Mouse (Mus musculus) layer of hippocampus, postnatal 10 days (tissue): ENCODE measurements at regions not wholly inside any gene's neighbourhood (a gene's known extent, or its start where the extent isn't known, plus 50 kb on each side); places are given as distances from the start of the nearest gene placed in this dataset.

Experiments used
- DNase-seq, 2 experiments: peaks; one replicate each; pipeline ENCODE4 v3.0.0; 2021; ENCODE audit warnings: low spot score in 2 of 2

DNA sequence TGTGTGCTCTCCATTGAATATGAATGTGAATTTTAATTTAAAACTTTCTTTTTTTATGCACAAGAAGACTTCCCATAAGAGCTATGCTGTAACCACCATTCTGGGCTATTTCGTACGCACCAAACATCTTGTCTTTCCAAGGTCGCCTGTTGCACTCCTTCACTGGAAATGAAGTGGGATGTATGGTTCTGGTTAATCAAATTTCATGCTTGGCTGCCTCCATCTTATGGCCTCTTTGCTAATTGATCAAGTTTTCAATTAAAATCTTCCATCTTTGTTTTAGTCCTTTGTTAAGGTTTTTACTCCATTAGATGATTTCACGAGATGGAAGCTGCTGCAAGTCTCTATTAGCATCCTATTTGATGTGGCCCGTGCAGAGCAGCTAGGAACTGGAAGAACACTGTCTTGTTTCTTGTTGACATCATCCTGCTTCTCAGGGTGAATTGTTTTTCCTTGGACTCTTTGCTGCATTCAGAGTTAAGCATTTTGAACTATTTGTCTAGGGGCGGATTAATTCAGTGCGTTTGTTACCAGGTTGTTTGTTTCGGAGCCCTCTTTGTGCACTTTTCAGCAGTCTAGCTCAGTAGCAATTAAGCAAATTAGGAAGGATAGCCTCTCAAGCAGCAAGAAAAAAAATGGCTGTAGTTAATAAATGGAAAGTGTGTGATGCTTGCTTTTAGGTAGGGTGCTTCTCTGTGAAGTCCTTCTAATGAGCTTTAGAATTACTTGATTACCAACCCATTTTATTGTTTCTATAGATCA, 147.4 kb upstream of the Alcam start:
- DNase-seq = no peak

DNA sequence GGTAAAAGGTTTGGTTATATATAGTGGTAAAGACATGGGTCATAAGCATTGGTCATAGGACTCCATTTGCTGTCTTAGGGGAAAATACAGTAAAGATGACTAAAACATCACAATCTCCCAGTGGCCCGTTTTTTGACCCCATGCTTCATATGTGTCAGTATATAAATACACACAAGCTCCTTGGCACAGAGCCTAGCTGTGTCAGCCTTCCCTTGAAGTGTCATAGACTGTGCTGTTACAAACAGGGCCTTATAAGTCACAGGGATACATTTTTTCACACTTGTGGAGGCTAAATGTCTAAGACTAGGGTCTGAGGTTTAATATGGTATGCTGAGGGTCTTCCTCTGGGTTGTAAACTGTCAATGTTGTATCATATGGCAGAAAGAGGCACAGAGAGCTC, 144.4 kb upstream of the Alcam start:
- DNase-seq = no peak

DNA sequence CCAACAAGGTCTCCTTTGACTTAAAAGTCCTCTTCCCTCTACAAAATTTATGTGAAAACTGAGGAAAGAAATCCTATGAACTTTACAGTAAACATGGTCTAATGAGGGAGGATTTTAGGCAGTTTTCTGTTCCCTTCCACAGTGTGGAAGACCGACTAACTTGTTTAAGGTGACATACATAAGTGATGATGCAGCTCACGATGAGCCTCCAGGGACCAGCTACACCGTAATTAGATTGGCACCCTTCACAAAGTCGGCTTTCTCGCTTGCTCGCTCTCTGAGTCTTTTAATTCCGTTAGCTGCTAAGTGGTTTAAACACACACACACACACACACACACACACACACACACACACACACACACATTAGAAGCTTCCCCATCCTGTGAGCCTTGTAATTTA, 143.3 kb upstream of the Alcam start:
- no peak for DNase-seq

DNA sequence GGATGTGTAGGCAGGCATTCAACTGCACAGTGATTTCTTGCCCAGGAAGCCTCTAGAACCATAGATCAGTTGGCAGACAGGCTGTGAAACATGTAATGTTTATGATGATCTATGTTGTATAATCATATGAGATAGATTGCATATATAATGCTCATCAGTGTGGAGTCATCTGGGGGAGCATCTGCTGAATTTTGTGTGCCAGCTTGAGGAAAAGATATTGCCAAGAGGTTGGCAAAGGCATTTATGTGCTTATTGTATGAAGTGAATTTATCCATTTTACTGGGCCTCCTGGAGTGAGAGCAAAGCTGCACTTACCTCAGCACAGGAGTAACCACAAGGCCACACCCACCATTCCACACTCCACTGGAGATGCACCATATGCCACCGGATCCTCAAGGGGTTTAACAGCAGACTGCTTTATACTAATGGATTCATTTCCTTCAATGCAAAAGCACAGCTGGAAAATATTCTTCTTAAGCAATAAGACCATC, 134.5 kb upstream of the Alcam start:
- peak in 1 of 2 experiments; percentile 19 for DNase-seq

DNA sequence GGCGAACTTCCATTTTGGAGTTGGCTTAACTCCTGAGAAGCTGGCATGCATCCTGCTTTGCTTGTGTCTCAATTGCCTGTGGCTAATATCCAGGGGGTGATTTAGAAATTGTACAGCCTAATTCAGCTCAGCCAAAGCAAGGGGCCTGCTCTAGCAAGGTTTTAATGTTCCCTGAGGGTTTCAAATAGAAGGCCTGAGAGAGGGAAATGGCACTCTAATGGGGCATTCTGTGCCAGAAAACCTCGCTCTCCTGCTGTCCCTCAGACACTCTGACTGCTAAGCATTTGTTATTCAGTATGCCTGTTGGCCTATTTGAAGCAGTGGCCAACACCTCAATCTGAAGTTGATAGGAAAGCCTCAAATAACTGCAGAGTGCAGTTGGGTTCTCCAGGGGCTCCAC, 115.2 kb upstream of the Alcam start:
- DNase-seq = peak; percentile 25 to 54

DNA sequence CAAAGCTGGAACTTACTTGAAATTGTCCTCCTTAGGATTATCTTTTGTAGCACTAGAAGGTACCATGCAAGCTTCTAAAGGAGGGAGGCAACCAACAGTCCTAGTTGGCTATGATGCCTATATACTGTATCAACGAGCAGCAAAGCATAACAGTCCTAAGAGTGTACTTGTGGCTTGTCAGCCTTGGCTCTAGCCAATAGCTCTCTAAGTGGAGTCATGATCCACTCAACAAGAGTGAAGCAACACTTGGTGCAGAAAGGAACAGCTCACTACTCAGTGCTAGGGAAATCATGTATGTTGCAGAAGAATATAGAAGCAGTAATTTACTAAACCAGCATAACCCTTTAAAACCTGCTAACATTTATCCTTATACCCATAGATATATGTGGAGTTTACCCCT, 82.4 kb upstream of the Alcam start:
- no peak for DNase-seq

DNA sequence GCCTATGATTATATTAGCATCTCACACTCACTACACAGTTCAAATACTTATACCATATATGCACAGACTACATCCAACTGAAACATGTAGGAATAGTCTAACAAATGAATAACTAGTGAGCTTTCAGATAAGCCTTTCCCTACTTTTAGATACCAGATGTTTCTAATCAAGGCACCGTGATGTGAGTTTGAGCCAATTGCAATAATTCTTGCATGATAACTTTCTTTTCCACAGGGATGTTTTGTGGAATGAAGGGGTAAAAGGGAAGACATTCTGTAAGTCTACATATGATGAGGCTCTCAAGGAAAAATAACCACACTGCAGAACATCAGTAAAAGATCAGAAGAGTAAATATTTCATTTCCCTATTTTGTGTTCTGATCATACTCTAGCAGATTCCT, 80.7 kb upstream of the Alcam start:
- no peak for DNase-seq

DNA sequence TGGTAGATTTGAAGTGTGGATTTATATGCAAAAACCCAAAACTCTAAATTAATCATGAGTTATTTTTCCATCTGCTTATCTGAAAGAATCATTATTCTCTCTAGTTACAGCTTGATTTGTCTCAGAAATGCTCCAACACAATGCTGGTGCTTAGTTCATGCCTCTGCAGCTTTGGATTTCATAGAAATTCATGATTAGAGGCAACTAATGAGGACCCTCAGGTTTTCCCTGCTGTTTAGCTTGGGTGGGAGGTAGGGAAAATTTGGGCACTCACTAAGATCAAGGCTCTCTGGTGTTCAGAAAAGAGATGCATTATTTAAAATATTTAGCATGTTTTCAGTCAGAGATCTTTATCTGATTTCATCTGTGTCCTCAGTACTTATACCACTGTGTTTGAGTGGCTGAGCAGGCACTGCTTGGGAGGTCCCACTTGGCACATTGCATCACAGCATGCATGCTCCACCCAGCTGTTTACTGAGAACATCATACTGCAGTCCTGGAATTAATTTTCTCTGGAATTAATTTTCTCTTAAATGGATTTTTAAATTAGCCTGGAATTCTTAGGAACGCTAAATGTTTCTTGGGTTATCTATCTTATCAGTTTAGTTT, 78.7 kb upstream of the Alcam start:
- DNase-seq = no peak

DNA sequence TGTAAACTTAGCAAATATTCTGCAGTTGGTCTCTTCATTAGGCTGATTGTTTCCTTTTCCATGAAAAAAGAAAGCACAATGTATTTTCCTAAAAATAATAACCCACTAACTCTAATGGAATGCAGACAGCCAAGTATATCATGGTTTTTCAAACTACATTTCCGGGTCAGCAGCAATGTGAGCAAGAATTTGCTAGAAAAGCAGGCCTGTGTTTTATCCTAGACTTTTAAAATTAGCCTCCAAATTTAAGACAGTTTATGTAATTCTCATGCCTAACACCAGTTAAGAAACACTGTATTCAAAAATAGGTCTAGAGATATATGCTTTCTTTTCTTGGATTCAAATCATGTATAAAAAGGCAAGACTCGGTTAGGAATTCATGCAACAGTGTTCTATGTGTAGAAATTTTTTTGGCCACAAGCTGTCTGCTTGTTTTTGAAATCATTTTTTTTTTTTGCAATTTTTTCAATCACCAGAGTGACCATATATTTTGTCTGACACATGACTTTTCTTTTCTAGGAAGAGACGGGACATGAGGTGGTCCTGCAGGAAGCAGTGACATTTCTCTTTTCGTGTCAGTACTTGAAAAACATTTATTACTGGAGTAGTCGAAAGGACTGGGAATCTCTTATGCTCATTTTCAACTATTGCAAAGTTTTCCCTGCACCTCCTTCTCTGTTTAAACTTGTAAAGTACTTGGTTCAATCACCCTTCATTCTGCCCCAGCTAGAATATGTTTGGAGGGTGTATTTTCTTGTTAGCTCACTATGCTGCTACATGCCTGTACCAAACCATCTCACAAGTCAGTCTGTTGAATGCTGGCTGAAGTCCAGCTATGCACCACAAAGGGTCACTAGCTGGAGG, 59.9 kb upstream of the Alcam start:
- DNase-seq = no peak

DNA sequence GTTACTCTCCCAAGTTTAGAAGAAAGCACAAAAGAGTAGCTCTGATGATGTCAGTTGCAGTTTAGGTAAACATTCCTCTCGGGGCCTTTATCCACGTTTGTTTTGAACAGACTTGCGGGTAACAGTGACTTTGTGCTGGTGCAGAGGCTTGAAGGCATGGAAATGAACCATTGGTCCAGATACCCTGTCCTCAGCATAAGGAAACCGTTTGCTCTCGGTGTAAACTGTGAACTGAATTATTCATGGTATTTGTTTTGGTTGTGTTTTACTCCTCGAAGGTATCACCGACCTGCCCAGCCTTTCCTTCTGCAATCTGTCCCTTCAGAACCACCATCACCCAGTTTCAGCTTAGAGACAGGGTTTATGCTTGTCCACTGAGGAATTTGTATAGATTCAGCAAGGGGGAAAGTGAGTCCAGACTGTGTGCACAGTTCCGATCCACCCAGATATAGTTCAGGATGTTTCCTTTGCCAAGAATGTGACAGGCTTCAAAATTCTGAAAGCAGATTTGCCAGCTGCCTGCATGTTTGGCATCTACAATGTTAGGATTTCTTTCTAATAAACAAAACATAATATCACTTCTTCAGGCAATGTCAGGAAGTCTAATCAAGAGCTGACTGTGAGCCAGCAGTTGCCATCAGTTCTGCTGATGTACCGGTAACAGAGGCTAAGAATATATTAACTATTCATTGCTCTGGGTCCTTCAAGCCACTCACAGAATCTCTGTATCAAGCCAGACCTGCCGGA, 54.9 kb upstream of the Alcam start:
- DNase-seq = no peak
